Mouse (Mus musculus): ENCODE measurements around the gene Pla2g16. TPM values are rescaled to one million over a fixed set of nuclear protein-coding genes. Genes with fewer than 3 reads are reported as not detected.

The Pla2g16 gene
- polyA plus RNA-seq, 1 experiment from 2014 or later: 19.1 TPM

DNA sequence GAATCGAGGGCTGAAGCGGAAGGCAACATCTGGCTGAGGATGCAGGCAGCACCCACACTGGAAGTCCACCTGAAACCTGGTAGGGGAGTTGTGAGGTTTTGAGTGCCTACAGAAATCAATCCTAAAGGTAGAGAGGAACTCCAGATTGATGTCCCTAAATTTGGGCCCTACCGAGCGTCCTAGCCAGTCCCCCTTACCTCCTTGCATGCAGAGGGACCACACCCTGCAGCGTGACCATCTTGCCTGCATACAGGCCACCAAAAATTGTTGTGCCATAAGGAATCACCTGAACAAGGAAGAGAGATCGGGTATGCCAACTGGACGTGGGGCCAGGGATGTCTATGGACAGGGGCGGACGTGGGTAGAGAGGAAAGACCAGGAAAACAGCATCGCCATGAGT, 46.8 kb downstream of the Pla2g16 start:
- Histone ChIP-seq H3K4me2 (replicated peaks; ENCODE audit: low read depth, low read length) (no peak overlapping the region), H3K9me3 (ENCODE audit: low read length) (no peaks in the 10 kb centered on the region), H3K4me3 (ENCODE audit: low read depth, low read length) (no peak overlapping the region), H3K27me3 (replicated peaks; ENCODE audit: insufficient read depth, low read length) (no peaks in the 10 kb centered on the region), H3K36me3 (ENCODE audit: insufficient read depth, low read length) (no peaks in the 10 kb centered on the region), H3K27ac (ENCODE audit: low read length) (no peak overlapping the region), H3K9ac (replicated peaks; ENCODE audit: low read depth) (no peak overlapping the region), H3K4me1 (ENCODE audit: insufficient read depth, low read depth, low read length) (peaks cover 19% of the 10 kb centered on the region; the same call in 1 of the 2 replicates)
- WGBS: 90% methylated on average over 10 of the region's 10 CpGs
- TF ChIP-seq EP300 (IDR thresholded peaks at IDR 0.05): no peak
- ATAC-seq: no peak
- DNase-seq (ENCODE audit: low spot score): no peak

DNA sequence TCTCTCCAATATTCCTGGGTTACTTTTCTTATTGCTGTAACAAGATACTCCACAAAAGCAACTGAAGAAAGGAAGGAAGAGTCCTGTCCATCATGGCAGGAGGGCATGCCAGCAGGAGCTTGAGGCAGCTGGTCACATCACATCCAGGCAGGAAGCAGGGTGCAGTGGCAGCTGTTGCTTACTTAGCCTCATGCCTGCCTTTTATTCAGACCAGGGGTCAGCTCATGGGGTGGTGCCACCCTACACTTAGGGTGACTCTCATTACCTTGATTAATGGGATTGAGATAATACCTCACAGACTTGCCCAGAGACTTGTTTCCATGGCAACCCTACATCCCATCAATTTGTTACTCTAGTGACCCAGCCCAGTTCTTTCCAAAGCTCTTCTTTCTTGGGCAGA, 47.8 kb downstream of the Pla2g16 start:
- H3K27ac ChIP-seq (ENCODE audit: low read length): no peak overlapping the region
- TF ChIP-seq EP300 (IDR thresholded peaks at IDR 0.05) (no peak), CTCF (IDR thresholded peaks at IDR 0.05) (no peak)
- no peak for DNase-seq (ENCODE audit: low spot score)

DNA sequence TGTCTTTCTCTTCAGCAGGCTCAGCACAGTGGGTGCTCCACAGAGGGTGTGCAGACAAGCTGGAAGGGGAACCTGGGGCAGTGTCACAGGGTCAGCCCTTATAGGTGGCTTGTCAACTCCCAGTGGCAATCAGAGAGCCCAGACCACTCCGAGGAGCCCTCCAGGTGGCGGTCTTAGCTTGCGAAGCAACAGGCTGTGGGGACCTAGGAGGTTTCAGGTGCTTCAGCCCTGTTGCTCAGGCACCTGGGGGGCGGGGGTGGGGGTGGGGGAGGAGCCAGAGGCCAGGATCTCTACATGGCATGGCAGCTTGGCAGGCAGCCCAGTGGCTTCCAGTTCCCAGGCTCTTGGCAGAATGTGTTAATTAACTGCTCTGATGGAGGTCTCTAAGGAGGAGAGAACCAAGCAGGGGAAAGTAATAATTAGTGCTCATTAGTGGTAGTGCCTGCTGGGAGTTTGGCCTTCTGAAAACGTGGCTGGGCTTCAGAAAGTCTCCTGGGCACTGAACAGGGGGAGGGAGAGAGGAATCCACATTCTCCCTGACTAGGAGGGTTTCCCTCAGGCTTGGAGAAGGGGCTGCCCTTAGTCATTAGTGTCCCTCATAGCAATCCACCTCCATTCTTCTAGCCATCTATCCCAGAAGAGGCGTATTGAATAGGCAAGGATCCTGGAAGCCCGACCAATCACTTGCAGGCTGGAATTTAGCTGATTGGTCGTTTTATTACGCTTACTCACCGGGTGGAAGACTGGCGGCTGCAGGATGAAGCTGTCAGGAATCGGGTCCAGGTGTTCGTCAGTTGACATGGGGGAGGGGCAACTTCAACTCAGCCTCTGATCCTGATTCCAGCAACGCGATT, 48.9 kb downstream of the Pla2g16 start:
- WGBS: 4% methylated on average over 15 of the region's 15 CpGs
- ATAC-seq (peak; percentile 75), DNase-seq (ENCODE audit: low spot score) (peak; percentile 69)
- Histone ChIP-seq H3K27ac (ENCODE audit: low read length) (no peak overlapping the region), H3K27me3 (replicated peaks; ENCODE audit: insufficient read depth, low read length) (no peaks in the 10 kb centered on the region), H3K4me3 (ENCODE audit: low read depth, low read length) (peak overlapping the region; percentile 1; the same call in 1 of the 2 replicates), H3K36me3 (ENCODE audit: insufficient read depth, low read length) (no peaks in the 10 kb centered on the region), H3K4me1 (ENCODE audit: insufficient read depth, low read depth, low read length) (peaks cover 19% of the 10 kb centered on the region; the same call in 1 of the 2 replicates), H3K4me2 (replicated peaks; ENCODE audit: low read depth, low read length) (peak overlapping the region; percentile 49), H3K9ac (replicated peaks; ENCODE audit: low read depth) (no peak overlapping the region), H3K9me3 (ENCODE audit: low read length) (no peaks in the 10 kb centered on the region)
- peak; percentile 42 for TF ChIP-seq CTCF (IDR thresholded peaks at IDR 0.05)
- TF ChIP-seq EP300 (IDR thresholded peaks at IDR 0.05): no peak

More for the DNA sequence above, 47.8 kb downstream of the Pla2g16 start:
- no peaks in the 10 kb centered on the region for H3K27me3 ChIP-seq (replicated peaks; ENCODE audit: insufficient read depth, low read length)
- no peaks in the 10 kb centered on the region for H3K9me3 ChIP-seq (ENCODE audit: low read length)
- H3K4me2 ChIP-seq (replicated peaks; ENCODE audit: low read depth, low read length): no peak overlapping the region
- H3K9ac ChIP-seq (replicated peaks; ENCODE audit: low read depth): no peak overlapping the region
- no peak for ATAC-seq
- peaks cover 19% of the 10 kb centered on the region; the same call in 1 of the 2 replicates for H3K4me1 ChIP-seq (ENCODE audit: insufficient read depth, low read depth, low read length)
- no peak overlapping the region for H3K4me3 ChIP-seq (ENCODE audit: low read depth, low read length)
- H3K36me3 ChIP-seq (ENCODE audit: insufficient read depth, low read length): no peaks in the 10 kb centered on the region

DNA sequence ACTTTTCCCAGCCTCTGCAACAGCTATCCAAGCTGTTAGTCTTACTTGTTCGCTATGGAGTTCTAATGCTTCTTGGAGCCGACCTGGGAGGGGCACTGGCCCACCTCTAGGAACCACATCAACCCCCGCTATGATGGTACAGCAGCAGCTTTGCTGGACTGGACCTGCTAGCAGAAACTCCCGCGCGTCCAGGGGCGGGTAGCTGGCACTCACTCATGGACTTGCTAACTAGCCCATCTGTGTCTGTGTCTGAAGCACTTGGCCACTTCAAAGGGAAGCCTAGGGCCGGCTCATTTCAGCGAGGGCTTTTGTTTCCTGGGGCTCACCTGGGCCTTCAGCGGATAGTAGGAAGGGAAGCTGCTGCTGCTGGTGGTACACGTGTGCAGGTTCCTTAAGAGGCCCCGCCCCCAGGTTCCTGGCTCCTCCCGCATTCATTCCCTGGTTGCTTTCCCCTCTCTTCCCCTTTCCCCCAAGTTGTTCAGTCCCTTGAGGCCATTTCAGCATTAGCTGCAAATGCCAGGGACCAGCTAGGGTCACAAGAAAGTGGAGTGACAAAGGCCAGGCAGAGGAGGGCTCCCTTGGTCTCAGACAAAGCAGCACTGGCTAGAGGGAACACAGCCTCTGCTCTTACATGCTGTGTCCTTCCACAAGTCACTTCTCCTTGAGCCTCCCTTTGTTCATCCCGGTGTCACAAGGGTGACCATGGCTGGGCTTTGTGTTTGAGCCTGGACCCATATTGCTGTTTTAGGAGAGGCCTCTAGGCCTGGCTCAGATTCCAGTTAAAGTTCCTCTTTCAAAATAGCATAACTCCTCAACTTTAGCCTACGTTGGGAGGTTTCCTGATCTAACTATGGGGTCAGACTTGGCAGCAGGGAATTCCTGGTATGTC, 49.8 kb downstream of the Pla2g16 start, which contains the start of gene Lgals12:
Gene Lgals12 (minus strand): TSS at position 393 of the 889 bp plus-strand sequence.
- H3K36me3 ChIP-seq (ENCODE audit: insufficient read depth, low read length): no peaks in the 10 kb centered on the region
- H3K4me3 ChIP-seq (ENCODE audit: low read depth, low read length): peak within 1 kb of the TSS; percentile 1; the same call in 1 of the 2 replicates
- DNase-seq (ENCODE audit: low spot score): peak; percentile 42
- 8% methylated on average over 15 of the region's 15 CpGs for WGBS
- TF ChIP-seq EP300 (IDR thresholded peaks at IDR 0.05): no peak
- TF ChIP-seq CTCF (IDR thresholded peaks at IDR 0.05): no peak
- H3K27me3 ChIP-seq (replicated peaks; ENCODE audit: insufficient read depth, low read length): no peaks in the 10 kb centered on the region
- ATAC-seq: peak; percentile 34; the same call in 1 of the 2 replicates
- H3K4me2 ChIP-seq (replicated peaks; ENCODE audit: low read depth, low read length): peak within 1 kb of the TSS; percentile 49
- H3K27ac ChIP-seq (ENCODE audit: low read length): peak within 1 kb of the TSS; percentile 49
- H3K9ac ChIP-seq (replicated peaks; ENCODE audit: low read depth): no peak within 1 kb of the TSS
- no peaks in the 10 kb centered on the region for H3K9me3 ChIP-seq (ENCODE audit: low read length)
- peaks cover 19% of the 10 kb centered on the region; the same call in 1 of the 2 replicates for H3K4me1 ChIP-seq (ENCODE audit: insufficient read depth, low read depth, low read length)

DNA sequence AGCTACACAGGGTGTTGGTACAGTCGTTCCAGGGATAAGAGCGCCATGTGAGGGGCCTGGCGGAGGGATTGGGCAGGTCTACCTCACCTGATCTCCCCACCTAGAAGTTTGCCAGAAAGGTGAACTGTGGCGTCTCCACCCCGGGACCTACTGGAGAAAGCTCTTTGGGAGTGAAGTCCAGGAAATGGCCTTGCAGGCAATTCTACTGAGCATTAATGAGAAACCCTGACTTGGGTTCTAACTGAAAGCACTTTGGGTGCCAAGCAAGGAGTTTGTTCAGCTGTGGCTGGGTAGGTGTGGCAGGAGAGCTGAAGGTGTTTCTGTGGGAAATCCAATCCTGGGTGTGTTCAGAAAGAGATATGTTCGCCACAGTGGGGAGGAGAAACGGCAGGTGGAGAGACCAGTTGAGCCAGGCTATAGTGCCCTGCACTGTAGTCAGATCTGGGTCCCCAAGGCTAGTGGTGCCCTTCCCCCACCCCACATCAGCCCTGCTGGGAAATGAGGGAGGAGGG, 50.5 kb downstream of the Pla2g16 start:
- Histone ChIP-seq H3K27ac (ENCODE audit: low read length) (peak overlapping the region; percentile 49), H3K36me3 (ENCODE audit: insufficient read depth, low read length) (no peaks in the 10 kb centered on the region), H3K4me3 (ENCODE audit: low read depth, low read length) (no peak overlapping the region), H3K9me3 (ENCODE audit: low read length) (no peaks in the 10 kb centered on the region), H3K27me3 (replicated peaks; ENCODE audit: insufficient read depth, low read length) (no peaks in the 10 kb centered on the region), H3K9ac (replicated peaks; ENCODE audit: low read depth) (no peak overlapping the region), H3K4me2 (replicated peaks; ENCODE audit: low read depth, low read length) (no peak overlapping the region), H3K4me1 (ENCODE audit: insufficient read depth, low read depth, low read length) (peaks cover 19% of the 10 kb centered on the region; the same call in 1 of the 2 replicates)
- DNase-seq (ENCODE audit: low spot score) (peak; percentile 48), ATAC-seq (peak; percentile 39)
- WGBS: 46% methylated on average over 7 of the region's 7 CpGs
- TF ChIP-seq EP300 (IDR thresholded peaks at IDR 0.05): no peak
- no peak for TF ChIP-seq CTCF (IDR thresholded peaks at IDR 0.05)

Measured in lung, postnatal 0 days (tissue).